Mouse (Mus musculus) layer of hippocampus, postnatal 14 days (tissue): ENCODE results near the gene Sectm1b. TPM values are rescaled to one million over a fixed set of nuclear protein-coding genes. Genes with fewer than 3 reads are reported as not detected.
"Not testable (repeated sequence)": the region's sequence is repeated elsewhere in the genome, so short reads cannot be mapped to it uniquely, and the experiment has no call there.

Source experiments
- DNase-seq, 2 experiments: peaks; one replicate each; pipeline ENCODE4 v3.0.0; 2021 to 2022; ENCODE audit warnings: low spot score in 2 of 2, mixed read lengths in 1 of 2
- total RNA-seq, 2 experiments: library from RNA; stranded (reverse); gene quantifications; 2 replicates each; pipeline ENCODE4 v1.2.3; 2021

Gene Sectm1b
- total RNA-seq, 2 experiments from 2014 or later, result not detected

GRCm38 (mm10) chr11:121075655-121076054, 12.3 kb upstream of the Sectm1b start:
- no peak for DNase-seq

GRCm38 (mm10) chr11:121069662-121070061, 6.3 kb upstream of the Sectm1b start:
- DNase-seq, result not testable (repeated sequence)

- no peak for DNase-seq
Observed at GRCm38 (mm10) chr11:121067895-121068294, 4.5 kb upstream of the Sectm1b start.

- DNase-seq, result no peak
Observed at GRCm38 (mm10) chr11:121064197-121064596, 828 bp upstream of the Sectm1b start.

- DNase-seq, result peak in 1 of 2 experiments; percentile 10
Observed at GRCm38 (mm10) chr11:121061615-121062014, 1.8 kb downstream of the Sectm1b start.

GRCm38 (mm10) chr11:121060401-121061067, 2.8 kb downstream of the Sectm1b start:
- not testable (repeated sequence) for DNase-seq

- DNase-seq, result no peak
Observed at GRCm38 (mm10) chr11:121059471-121059870, 3.9 kb downstream of the Sectm1b start.

- DNase-seq, result no peak
Observed at GRCm38 (mm10) chr11:121058956-121059355, 4.4 kb downstream of the Sectm1b start.

GRCm38 (mm10) chr11:121058122-121058521, 5.2 kb downstream of the Sectm1b start:
- no peak for DNase-seq

GRCm38 (mm10) chr11:121056536-121057236, 6.7 kb downstream of the Sectm1b start:
- no peak for DNase-seq

GRCm38 (mm10) chr11:121053536-121053935, 9.8 kb downstream of the Sectm1b start:
- DNase-seq, result peak; percentile 77 to 90

GRCm38 (mm10) chr11:121052387-121052786, 11.0 kb downstream of the Sectm1b start:
- no peak for DNase-seq

GRCm38 (mm10) chr11:121051793-121052192, 11.6 kb downstream of the Sectm1b start:
- no peak for DNase-seq

- DNase-seq, result no peak
Observed at GRCm38 (mm10) chr11:121049840-121050239, 13.5 kb downstream of the Sectm1b start.

- peak in 1 of 2 experiments; percentile 13 for DNase-seq
Observed at GRCm38 (mm10) chr11:121047826-121048399, 15.5 kb downstream of the Sectm1b start.

GRCm38 (mm10) chr11:121045286-121045685, 18.1 kb downstream of the Sectm1b start:
- no peak for DNase-seq

GRCm38 (mm10) chr11:121043025-121043424, 20.3 kb downstream of the Sectm1b start:
- not testable (repeated sequence) for DNase-seq

GRCm38 (mm10) chr11:121042480-121042879, 20.9 kb downstream of the Sectm1b start:
- no peak for DNase-seq

- DNase-seq, result no peak
Observed at GRCm38 (mm10) chr11:121041636-121042035, 21.7 kb downstream of the Sectm1b start.

- peak; percentile 75 to 79 for DNase-seq
Observed at GRCm38 (mm10) chr11:121041212-121041611, 22.2 kb downstream of the Sectm1b start.

GRCm38 (mm10) chr11:121039302-121039701, 24.1 kb downstream of the Sectm1b start, which contains the start of gene Cd7:
Gene Cd7, minus strand, starts transcription at chr11:121039418.
- no peak for DNase-seq
